Mouse (Mus musculus) ES-E14 (cell line): ENCODE results near the gene Gsg1. TPM values are rescaled to one million over a fixed set of nuclear protein-coding genes. Genes with fewer than 3 reads are reported as not detected.

Experiments used
- DNase-seq: peaks from one replicate; pipeline ENCODE4 v3.0.0-alpha.2; 2013; ENCODE audit warnings: low read depth, low spot score
- H3K27ac ChIP-seq: 2 replicates; pipeline ENCODE4 v1.5.1; 2012; ENCODE audit warnings: low read depth, mild to moderate bottlenecking, low read length, moderate library complexity, mixed read lengths; ENCODE audit not compliant: poor library complexity, insufficient read depth, severe bottlenecking
- H3K36me3 ChIP-seq: 2 replicates; pipeline ENCODE4 v1.6.1; 2012; ENCODE audit warnings: mild to moderate bottlenecking, low read length, moderate library complexity, mixed read lengths; ENCODE audit not compliant: control insufficient read depth, poor library complexity, insufficient read depth, severe bottlenecking
- H3K4me1 ChIP-seq, 2 experiments: fragments of 150-350 bp in 1 of 2; sonication (generic) in 1 of 2; 2 replicates each; pipeline ENCODE4 v1.6.1; 2012; ENCODE audit warnings: low read length in 2 of 2, mild to moderate bottlenecking in 1 of 2, mixed read lengths in 1 of 2; ENCODE audit not compliant: control insufficient read depth in 2 of 2, insufficient read depth in 2 of 2, poor library complexity in 1 of 2
- H3K4me3 ChIP-seq, 2 experiments: fragments of 150-350 bp in 1 of 2; sonication (generic) in 1 of 2; 2 replicates each; pipeline ENCODE4 v1.5.1; 2012; ENCODE audit warnings: low read length in 2 of 2, low read depth in 1 of 2, mild to moderate bottlenecking in 1 of 2, mixed read lengths in 1 of 2; ENCODE audit not compliant: insufficient read depth in 1 of 2, poor library complexity in 1 of 2, severe bottlenecking in 1 of 2
- H3K9ac ChIP-seq: 2 replicates; pipeline ENCODE4 v1.6.1; 2012; ENCODE audit warnings: low read depth, mild to moderate bottlenecking, low read length, mixed read lengths; ENCODE audit not compliant: poor library complexity, insufficient read depth, severe bottlenecking
- H3K9me3 ChIP-seq: fragments of 150-350 bp; sonication (generic); 2 replicates; pipeline ENCODE4 v1.6.1; 2012; ENCODE audit warnings: low read depth, mild to moderate bottlenecking, low read length; ENCODE audit not compliant: control insufficient read depth, insufficient read depth
- CHD2 ChIP-seq: IDR thresholded peaks from 2 replicates; pipeline ENCODE4 v1.6.1; 2014; ENCODE audit warnings: mild to moderate bottlenecking, low read depth, low read length, inconsistent platforms
- HCFC1 ChIP-seq: IDR thresholded peaks from 2 replicates; pipeline ENCODE4 v1.6.1; 2012; ENCODE audit warnings: low read length, inconsistent platforms, borderline replicate concordance; ENCODE audit not compliant: insufficient read depth
- MAFK ChIP-seq: IDR thresholded peaks from 2 replicates; pipeline ENCODE4 v1.6.1; 2014; ENCODE audit warnings: mild to moderate bottlenecking, low read depth, low read length, inconsistent platforms; ENCODE audit not compliant: insufficient read depth
- ZC3H11A ChIP-seq: IDR thresholded peaks from 2 replicates; pipeline ENCODE4 v1.6.1; 2012; ENCODE audit warnings: low read depth, mild to moderate bottlenecking, inconsistent platforms, low read length, borderline replicate concordance
- ZNF384 ChIP-seq: IDR thresholded peaks from 2 replicates; pipeline ENCODE4 v1.6.1; 2012; ENCODE audit warnings: low read depth, low read length, inconsistent platforms
- in situ Hi-C, 2 experiments: fragments of 600-800 bp; cut with MboI; formaldehyde crosslinking; loops; one replicate each; pipeline ENCODE4 v1.15.1; 2025; ENCODE audit warnings: low sequenced_read_pairs in 2 of 2, inconsistent platforms in 1 of 2; ENCODE audit not compliant: unreplicated experiment in 2 of 2
- total RNA-seq: library from RNA; depleted of rRNA; stranded (reverse); fragments of 300-350 nt; gene quantifications from 2 replicates; pipeline ENCODE4 v1.2.3, GENCODE M21; 2012

Gsg1 gene
- total RNA-seq, 1 experiment: 0.98 TPM

DNA sequence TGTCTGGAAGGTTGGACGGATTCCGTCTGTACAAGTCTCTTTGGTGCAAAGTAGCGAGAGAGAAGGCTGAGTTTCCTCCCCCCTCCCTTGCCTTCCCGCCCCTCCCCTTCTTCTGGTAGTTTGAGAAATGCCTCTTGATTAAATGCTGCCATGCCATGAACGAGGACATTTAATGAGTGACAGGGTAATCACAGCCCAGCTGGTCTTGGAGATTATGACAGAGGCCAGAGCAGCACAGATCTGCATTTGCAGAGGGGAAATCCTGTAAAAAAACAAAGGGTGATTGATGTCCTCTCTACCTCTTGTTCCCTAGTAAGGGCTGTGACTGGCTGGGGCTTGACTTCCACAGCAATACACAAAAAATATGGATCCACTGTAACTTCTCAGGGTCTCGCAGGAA is 6.3 kb downstream of the Gsg1 start:
- H3K36me3 ChIP-seq: no peaks in the 10 kb centered on the region
- H3K9ac ChIP-seq: no peak overlapping the region
- no peak overlapping the region for H3K27ac ChIP-seq
- TF ChIP-seq ZC3H11A: no peak
- no peak for TF ChIP-seq CHD2
- TF ChIP-seq ZNF384: no peak
- TF ChIP-seq MAFK: no peak
- TF ChIP-seq HCFC1: no peak
- no peak for DNase-seq
- no peak overlapping the region for H3K4me3 ChIP-seq
- no peaks in the 10 kb centered on the region for H3K9me3 ChIP-seq
- peaks cover 5 to 8% of the 10 kb centered on the region in 2 experiments; a peak in 2 of 4 replicates for H3K4me1 ChIP-seq
- in situ Hi-C loops: loop anchor here (5.0 kb wide), 1 partner anchor 129 kb away; no protein-coding TSS in a partner anchor

DNA sequence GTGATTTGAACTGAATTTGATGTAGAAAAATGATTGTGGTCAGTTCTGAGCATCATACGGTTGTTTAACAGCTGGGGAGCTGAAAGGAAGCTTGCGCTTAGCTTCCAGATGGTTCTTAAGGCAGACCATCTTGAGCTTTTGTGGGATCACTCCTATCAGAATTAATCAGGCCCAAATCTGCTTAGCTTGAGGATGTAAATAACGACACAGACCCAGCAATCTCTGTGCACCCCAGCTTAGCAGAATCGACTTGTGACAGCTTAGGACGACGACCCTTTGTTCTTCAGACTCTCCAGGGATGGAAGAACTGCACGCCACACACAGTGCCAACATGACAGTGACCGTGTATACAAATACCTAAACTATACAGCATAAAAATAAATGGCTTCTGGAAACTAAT is 8.6 kb downstream of the Gsg1 start:
- no peaks in the 10 kb centered on the region for H3K9me3 ChIP-seq
- no peak overlapping the region for H3K4me3 ChIP-seq
- in situ Hi-C loops: loop anchor here (5.0 kb wide), 1 partner anchor 132 kb away; no protein-coding TSS in a partner anchor
- no peak for DNase-seq
- no peaks in the 10 kb centered on the region for H3K4me1 ChIP-seq
- H3K36me3 ChIP-seq: no peaks in the 10 kb centered on the region
- TF ChIP-seq ZC3H11A: no peak
- TF ChIP-seq HCFC1: no peak
- no peak for TF ChIP-seq MAFK
- no peak for TF ChIP-seq CHD2
- TF ChIP-seq ZNF384: no peak
- no peak overlapping the region for H3K9ac ChIP-seq
- H3K27ac ChIP-seq: no peak overlapping the region

DNA sequence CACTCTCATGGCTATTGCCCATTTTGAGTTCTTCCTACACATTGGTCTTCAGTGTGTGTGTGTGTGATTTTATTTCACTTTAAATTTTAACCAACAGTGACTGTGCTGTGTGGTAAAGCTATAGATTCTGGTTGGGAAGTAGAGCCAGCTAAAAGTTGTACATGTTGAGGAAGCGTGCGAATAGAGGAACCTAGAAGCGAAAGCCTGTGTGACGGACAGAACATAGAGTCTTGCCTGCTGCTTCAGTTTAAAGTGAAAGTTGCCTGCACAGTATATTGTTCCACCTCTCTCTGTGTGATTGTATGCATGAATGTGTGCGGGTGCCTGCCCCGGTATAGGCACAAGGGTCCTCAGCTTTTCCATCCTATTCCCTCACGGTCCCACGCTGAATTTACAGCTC is 13.8 kb downstream of the Gsg1 start:
- in situ Hi-C loops: no loop called here
- no peak for DNase-seq
- Histone ChIP-seq H3K4me3 (no peak overlapping the region), H3K9me3 (no peaks in the 10 kb centered on the region), H3K9ac (no peak overlapping the region), H3K4me1 (peaks cover 0 to 2% of the 10 kb centered on the region in 2 experiments; a peak in 1 of 4 replicates), H3K36me3 (no peaks in the 10 kb centered on the region), H3K27ac (no peak overlapping the region)
- no peak for TF ChIP-seq ZNF384
- TF ChIP-seq HCFC1: no peak
- TF ChIP-seq CHD2: no peak
- no peak for TF ChIP-seq MAFK
- no peak for TF ChIP-seq ZC3H11A

DNA sequence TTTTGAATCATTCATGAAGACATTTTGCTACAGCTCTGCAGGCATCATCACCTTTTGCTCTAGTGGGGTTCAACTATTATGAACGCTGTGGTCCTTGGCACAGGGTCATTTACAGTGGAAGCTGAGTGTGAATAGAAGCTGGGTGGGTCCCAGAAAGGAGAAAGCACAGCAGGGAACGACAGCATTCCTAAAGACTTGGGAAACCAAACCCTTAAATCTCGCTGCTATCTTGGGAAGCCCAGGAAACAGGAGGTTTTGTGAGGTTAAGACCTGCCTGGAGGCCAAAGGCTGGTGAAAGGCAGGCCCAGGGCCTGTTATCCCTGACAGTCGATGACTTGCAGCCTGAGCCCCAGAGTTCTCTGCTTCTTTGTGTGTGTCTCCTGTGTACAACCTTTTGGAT is 15.9 kb downstream of the Gsg1 start:
- Histone ChIP-seq H3K9me3 (no peaks in the 10 kb centered on the region), H3K36me3 (no peaks in the 10 kb centered on the region), H3K9ac (no peak overlapping the region), H3K27ac (no peak overlapping the region), H3K4me3 (no peak overlapping the region), H3K4me1 (peaks cover 0 to 2% of the 10 kb centered on the region in 2 experiments; a peak in 1 of 4 replicates)
- in situ Hi-C loops: no loop called here
- no peak for DNase-seq
- no peak for TF ChIP-seq CHD2

DNA sequence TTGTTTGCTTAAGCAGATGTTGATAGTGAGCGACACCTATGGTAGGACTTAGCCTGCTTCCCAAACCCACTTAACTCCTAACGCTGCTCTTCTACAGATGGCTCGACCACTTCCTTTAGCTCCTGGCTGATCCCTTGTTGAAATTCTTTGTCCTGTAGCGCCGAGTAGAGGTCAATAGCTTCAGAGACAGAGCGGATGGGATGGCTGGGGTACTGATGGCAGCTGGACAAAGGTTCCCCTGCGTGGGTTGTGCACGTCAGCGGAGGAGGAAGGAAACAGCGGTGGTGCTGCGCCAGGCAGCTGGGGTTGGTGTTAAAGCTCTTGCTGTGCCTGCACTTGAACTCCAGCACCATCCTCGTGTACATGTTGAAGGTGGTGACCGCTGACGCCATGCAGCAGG is 16.8 kb downstream of the Gsg1 start:
- no peak for TF ChIP-seq HCFC1
- TF ChIP-seq ZNF384: no peak
- TF ChIP-seq CHD2: no peak
- TF ChIP-seq MAFK: no peak
- TF ChIP-seq ZC3H11A: no peak
- in situ Hi-C loops: no loop called here
- H3K9me3 ChIP-seq: no peaks in the 10 kb centered on the region
- no peak overlapping the region for H3K4me3 ChIP-seq
- no peak for DNase-seq
- no peak overlapping the region for H3K27ac ChIP-seq
- H3K36me3 ChIP-seq: no peaks in the 10 kb centered on the region
- peaks cover 0 to 2% of the 10 kb centered on the region in 2 experiments; a peak in 1 of 4 replicates for H3K4me1 ChIP-seq
- H3K9ac ChIP-seq: no peak overlapping the region
